Mouse (Mus musculus) forebrain, embryonic 15.5 days (tissue): Measurements from ENCODE around the gene Gm4553. TPM values are rescaled to one million over a fixed set of nuclear protein-coding genes. Genes with fewer than 3 reads are reported as not detected.
"Not testable (repeated sequence)": the region's sequence is repeated elsewhere in the genome, so short reads cannot be mapped to it uniquely, and the experiment has no call there.

Experiments used
- ATAC-seq: fragments of 200-750 bp; cut with Nextera tagmentation; replicated peaks from 2 replicates; pipeline ENCODE4 v1.8.0; 2017; ENCODE audit warnings: mild to moderate bottlenecking, moderate TSS enrichment, moderate library complexity
- H3K27ac ChIP-seq: fragments of 300-500 bp; sonication (generic); replicated peaks from 2 replicates; pipeline ENCODE4 v1.5.1; 2015; ENCODE audit warnings: mild to moderate bottlenecking, inconsistent platforms
- H3K27me3 ChIP-seq: fragments of 300-500 bp; sonication (generic); 2 replicates; pipeline ENCODE4 v1.6.1; 2015; ENCODE audit warnings: inconsistent platforms
- H3K36me3 ChIP-seq: fragments of 300-500 bp; sonication (generic); 2 replicates; pipeline ENCODE4 v1.6.1; 2015; ENCODE audit warnings: mild to moderate bottlenecking, inconsistent platforms
- H3K4me1 ChIP-seq: fragments of 300-500 bp; sonication (generic); 2 replicates; pipeline ENCODE4 v1.6.1; 2015; ENCODE audit warnings: inconsistent platforms
- H3K4me2 ChIP-seq: fragments of 300-500 bp; sonication (generic); replicated peaks from 2 replicates; pipeline ENCODE4 v1.6.1; 2015; ENCODE audit warnings: mild to moderate bottlenecking, inconsistent platforms
- H3K4me3 ChIP-seq: fragments of 300-500 bp; sonication (generic); 2 replicates; pipeline ENCODE4 v1.5.1; 2015; ENCODE audit warnings: mild to moderate bottlenecking, inconsistent platforms
- H3K9ac ChIP-seq: fragments of 300-500 bp; sonication (generic); replicated peaks from 2 replicates; pipeline ENCODE4 v1.6.1; 2015; ENCODE audit warnings: mild to moderate bottlenecking, inconsistent platforms
- H3K9me3 ChIP-seq: fragments of 300-500 bp; sonication (generic); 2 replicates; pipeline ENCODE4 v1.6.1; 2016; ENCODE audit warnings: inconsistent platforms
- WGBS: fragments of 180-500 bp; shearing (Covaris S2); methylation state at CpG from one replicate; pipeline ENCODE4 v1.1.7; 2015; ENCODE audit warnings: mixed read lengths; 5-methylcytosine and 5-hydroxymethylcytosine counted together
- polyA plus RNA-seq: library from polyadenylated mRNA; unstranded; fragments of >200 nt; fragmentation: Nextera tagmentation; extraction: Ambion mirVana; gene quantifications from 2 replicates; pipeline ENCODE4 v1.2.1, GENCODE M21; 2015

Gm4553 gene
- polyA plus RNA-seq, 1 experiment from 2014 or later, result not detected

- H3K9ac ChIP-seq, result no peak overlapping the region
- H3K36me3 ChIP-seq, result no peaks in the 10 kb centered on the region
- no peak for ATAC-seq
- H3K4me1 ChIP-seq, result no peaks in the 10 kb centered on the region
- no peaks in the 10 kb centered on the region for H3K9me3 ChIP-seq
- 87% methylated on average over 3 of the region's 3 CpGs for WGBS
- no peak overlapping the region for H3K27ac ChIP-seq
- H3K4me2 ChIP-seq, result no peak overlapping the region
- H3K27me3 ChIP-seq, result no peaks in the 10 kb centered on the region
- no peak overlapping the region for H3K4me3 ChIP-seq
Observed at GRCm38 (mm10) chr7:142159366-142159765, 6.2 kb downstream of the Gm4553 start.

GRCm38 (mm10) chr7:142157013-142157412 lies 8.5 kb downstream of the Gm4553 start, which contains the start of gene Gm29735:
Gene Gm29735, minus strand, starts transcription at chr7:142157113.
- not testable (repeated sequence) for H3K4me3 ChIP-seq, H3K27me3 ChIP-seq, H3K9me3 ChIP-seq, H3K4me1 ChIP-seq, H3K9ac ChIP-seq, H3K4me2 ChIP-seq, H3K36me3 ChIP-seq, ATAC-seq, H3K27ac ChIP-seq
- WGBS, result 53% methylated on average over 2 of the region's 2 CpGs

GRCm38 (mm10) chr7:142155308-142155707 lies 10.2 kb downstream of the Gm4553 start:
- ATAC-seq, result no peak
- no peak overlapping the region for H3K9ac ChIP-seq
- H3K9me3 ChIP-seq, result no peaks in the 10 kb centered on the region
- no peaks in the 10 kb centered on the region for H3K36me3 ChIP-seq
- H3K4me3 ChIP-seq, result no peak overlapping the region
- H3K27me3 ChIP-seq, result no peaks in the 10 kb centered on the region
- no peak overlapping the region for H3K4me2 ChIP-seq
- H3K27ac ChIP-seq, result no peak overlapping the region
- no peaks in the 10 kb centered on the region for H3K4me1 ChIP-seq
- 48% methylated on average over 1 of the region's 1 CpGs for WGBS

- no peak overlapping the region for H3K4me2 ChIP-seq
- ATAC-seq, result no peak
- no peak overlapping the region for H3K4me3 ChIP-seq
- H3K9me3 ChIP-seq, result no peaks in the 10 kb centered on the region
- H3K36me3 ChIP-seq, result no peaks in the 10 kb centered on the region
- no peak overlapping the region for H3K9ac ChIP-seq
- 85% methylated on average over 4 of the region's 4 CpGs for WGBS
- H3K27ac ChIP-seq, result no peak overlapping the region
- no peaks in the 10 kb centered on the region for H3K4me1 ChIP-seq
- no peaks in the 10 kb centered on the region for H3K27me3 ChIP-seq
Observed at GRCm38 (mm10) chr7:142152191-142152590, 13.3 kb downstream of the Gm4553 start.

GRCm38 (mm10) chr7:142148633-142149032 lies 16.9 kb downstream of the Gm4553 start:
- H3K9me3 ChIP-seq, result no peaks in the 10 kb centered on the region
- no peaks in the 10 kb centered on the region for H3K4me1 ChIP-seq
- H3K9ac ChIP-seq, result no peak overlapping the region
- ATAC-seq, result no peak
- H3K4me3 ChIP-seq, result no peak overlapping the region
- H3K36me3 ChIP-seq, result no peaks in the 10 kb centered on the region
- H3K27me3 ChIP-seq, result no peaks in the 10 kb centered on the region
- no peak overlapping the region for H3K27ac ChIP-seq
- H3K4me2 ChIP-seq, result no peak overlapping the region

- 0% methylated on average over 1 of the region's 1 CpGs for WGBS
- no peaks in the 10 kb centered on the region for H3K27me3 ChIP-seq
- no peak overlapping the region for H3K4me3 ChIP-seq
- H3K9ac ChIP-seq, result no peak overlapping the region
- H3K27ac ChIP-seq, result no peak overlapping the region
- H3K9me3 ChIP-seq, result no peaks in the 10 kb centered on the region
- no peak overlapping the region for H3K4me2 ChIP-seq
- no peaks in the 10 kb centered on the region for H3K4me1 ChIP-seq
- ATAC-seq, result no peak
- no peaks in the 10 kb centered on the region for H3K36me3 ChIP-seq
Observed at GRCm38 (mm10) chr7:142146033-142146432, 19.5 kb downstream of the Gm4553 start.

GRCm38 (mm10) chr7:142145413-142145940 lies 20.1 kb downstream of the Gm4553 start:
- H3K4me1 ChIP-seq, result no peaks in the 10 kb centered on the region
- no peak overlapping the region for H3K4me3 ChIP-seq
- H3K9me3 ChIP-seq, result no peaks in the 10 kb centered on the region
- 49% methylated on average over 4 of the region's 4 CpGs for WGBS
- no peak for ATAC-seq
- H3K4me2 ChIP-seq, result no peak overlapping the region
- H3K36me3 ChIP-seq, result no peaks in the 10 kb centered on the region
- H3K27ac ChIP-seq, result no peak overlapping the region
- H3K27me3 ChIP-seq, result no peaks in the 10 kb centered on the region
- H3K9ac ChIP-seq, result no peak overlapping the region

- ATAC-seq, result no peak
- H3K36me3 ChIP-seq, result no peaks in the 10 kb centered on the region
- H3K27me3 ChIP-seq, result no peaks in the 10 kb centered on the region
- 71% methylated on average over 1 of the region's 1 CpGs for WGBS
- H3K27ac ChIP-seq, result no peak within 1 kb of the TSS
- H3K4me2 ChIP-seq, result no peak within 1 kb of the TSS
- no peaks in the 10 kb centered on the region for H3K4me1 ChIP-seq
- H3K4me3 ChIP-seq, result no peak within 1 kb of the TSS
- no peaks in the 10 kb centered on the region for H3K9me3 ChIP-seq
- H3K9ac ChIP-seq, result no peak within 1 kb of the TSS
Observed at GRCm38 (mm10) chr7:142144507-142144906, 21.0 kb downstream of the Gm4553 start, which contains the start of gene Gm45337. Gene Gm45337, minus strand, starts transcription at chr7:142144607.

- not testable (repeated sequence) for H3K9ac ChIP-seq, H3K4me2 ChIP-seq, ATAC-seq, H3K9me3 ChIP-seq, H3K4me3 ChIP-seq, H3K27me3 ChIP-seq, H3K4me1 ChIP-seq, H3K36me3 ChIP-seq, H3K27ac ChIP-seq
- 65% methylated on average over 1 of the region's 1 CpGs for WGBS
Observed at GRCm38 (mm10) chr7:142143506-142144010, 22.0 kb downstream of the Gm4553 start.

- no peak for ATAC-seq
- Histone ChIP-seq H3K4me3 (no peak overlapping the region), H3K27ac (no peak overlapping the region), H3K27me3 (no peaks in the 10 kb centered on the region), H3K9ac (no peak overlapping the region), H3K9me3 (no peaks in the 10 kb centered on the region), H3K36me3 (no peaks in the 10 kb centered on the region), H3K4me2 (no peak overlapping the region), H3K4me1 (no peaks in the 10 kb centered on the region)
- WGBS, result 32% methylated on average over 1 of the region's 1 CpGs
Observed at GRCm38 (mm10) chr7:142140696-142141095, 24.8 kb downstream of the Gm4553 start.

GRCm38 (mm10) chr7:142135934-142136333 lies 29.6 kb downstream of the Gm4553 start, which contains the start of gene Gm39115:
Gene Gm39115, minus strand, starts transcription at chr7:142136034.
- H3K27me3 ChIP-seq, H3K9me3 ChIP-seq, H3K4me2 ChIP-seq, ATAC-seq, H3K36me3 ChIP-seq, H3K4me1 ChIP-seq, H3K9ac ChIP-seq, H3K4me3 ChIP-seq, H3K27ac ChIP-seq: not testable (repeated sequence)
- 49% methylated on average over 2 of the region's 2 CpGs for WGBS

- Histone ChIP-seq H3K4me3 (no peak overlapping the region), H3K9ac (no peak overlapping the region), H3K4me1 (no peaks in the 10 kb centered on the region), H3K9me3 (no peaks in the 10 kb centered on the region), H3K4me2 (no peak overlapping the region), H3K27ac (no peak overlapping the region), H3K27me3 (no peaks in the 10 kb centered on the region), H3K36me3 (no peaks in the 10 kb centered on the region)
- WGBS, result 65% methylated on average over 4 of the region's 4 CpGs
- no peak for ATAC-seq
Observed at GRCm38 (mm10) chr7:142134206-142134995, 31.1 kb downstream of the Gm4553 start.
